Mouse (Mus musculus) neural tube, embryonic 12.5 days (tissue): ENCODE data around the gene Apof. TPM values are rescaled to one million over a fixed set of nuclear protein-coding genes. Genes with fewer than 3 reads are reported as not detected.

Experiments
- ATAC-seq: fragments of 200-750 bp; cut with Nextera tagmentation; 2 replicates; pipeline ENCODE4 v1.8.0; 2017; ENCODE audit warnings: low read depth, mild to moderate bottlenecking, moderate TSS enrichment, moderate library complexity; ENCODE audit not compliant: low FRiP score
- H3K27ac ChIP-seq: fragments of 300-500 bp; sonication (generic); 2 replicates; pipeline ENCODE4 v1.5.1; 2016
- H3K27me3 ChIP-seq: fragments of 300-500 bp; sonication (generic); replicated peaks from 2 replicates; pipeline ENCODE4 v1.6.1; 2016; ENCODE audit warnings: mild to moderate bottlenecking
- H3K36me3 ChIP-seq: fragments of 300-500 bp; sonication (generic); 2 replicates; pipeline ENCODE4 v1.6.1; 2016; ENCODE audit warnings: mild to moderate bottlenecking
- H3K4me1 ChIP-seq: fragments of 300-500 bp; sonication (generic); 2 replicates; pipeline ENCODE4 v1.6.1; 2016
- H3K4me2 ChIP-seq: fragments of 300-500 bp; sonication (generic); replicated peaks from 2 replicates; pipeline ENCODE4 v1.6.1; 2016; ENCODE audit warnings: mild to moderate bottlenecking
- H3K4me3 ChIP-seq: fragments of 300-500 bp; sonication (generic); 2 replicates; pipeline ENCODE4 v1.5.1; 2016
- H3K9ac ChIP-seq: fragments of 300-500 bp; sonication (generic); 2 replicates; pipeline ENCODE4 v1.6.1; 2016; ENCODE audit warnings: mild to moderate bottlenecking
- H3K9me3 ChIP-seq: fragments of 300-500 bp; sonication (generic); 2 replicates; pipeline ENCODE4 v1.6.1; 2016; ENCODE audit warnings: mild to moderate bottlenecking
- WGBS: fragments of 180-500 bp; shearing (Covaris S2); methylation state at CpG from one replicate; pipeline ENCODE4 v1.1.7; 2016; 5-methylcytosine and 5-hydroxymethylcytosine counted together
- polyA plus RNA-seq: library from polyadenylated mRNA; unstranded; fragments of >200 nt; fragmentation: Nextera tagmentation; extraction: Ambion mirVana; gene quantifications from 2 replicates; pipeline ENCODE4 v1.2.1, GENCODE M21; 2016

The Apof gene
- polyA plus RNA-seq: not detected in 2 replicates

DNA sequence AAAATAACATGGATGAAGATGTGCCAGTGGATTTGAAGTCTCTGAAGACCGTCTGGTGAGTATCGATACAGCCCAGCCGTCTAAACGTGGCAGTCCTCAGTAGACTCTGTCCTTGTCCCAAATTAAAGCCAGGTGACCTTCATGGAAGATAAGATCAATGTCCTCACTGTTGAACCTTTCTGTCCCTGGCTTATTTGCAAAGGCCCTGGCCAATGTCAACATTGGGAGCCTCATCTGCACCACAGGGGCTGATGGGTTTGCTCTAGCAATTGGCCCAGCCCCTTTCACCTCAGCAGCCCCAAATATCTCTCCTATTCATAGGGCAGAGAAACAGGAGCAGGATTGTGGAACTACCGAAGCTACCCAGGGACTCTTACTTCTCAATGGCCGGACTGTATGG, at the start of gene Apof:
TSS of gene Apof (plus strand) at position 301 of the 400 bp plus-strand sequence.
- no peak for ATAC-seq
- 82% methylated on average over 6 of the region's 6 CpGs for WGBS

GRCm38 (mm10) chr10:128221533-128222286, 46.8 kb upstream of the Apof start:
- H3K9me3 ChIP-seq: no peaks in the 10 kb centered on the region
- no peak for ATAC-seq
- 0 out of 2 replicates have a peak, but pooled peaks cover 5% of the 10 kb centered on the region for H3K27me3 ChIP-seq
- WGBS: 64% methylated on average over 16 of the region's 16 CpGs
- no peaks in the 10 kb centered on the region for H3K36me3 ChIP-seq
- H3K4me2 ChIP-seq: no peak overlapping the region
- no peak overlapping the region for H3K27ac ChIP-seq
- no peaks in the 10 kb centered on the region for H3K4me1 ChIP-seq
- no peak overlapping the region for H3K9ac ChIP-seq
- H3K4me3 ChIP-seq: no peak overlapping the region

More for the DNA sequence above, at the start of gene Apof:
- no peaks in the 10 kb centered on the region for H3K9me3 ChIP-seq
- H3K27ac ChIP-seq: no peak within 1 kb of the TSS
- H3K4me1 ChIP-seq: peaks cover 4% of the 10 kb centered on the region; the same call in 1 of the 2 replicates
- H3K4me3 ChIP-seq: no peak within 1 kb of the TSS
- no peaks in the 10 kb centered on the region for H3K36me3 ChIP-seq
- no peak within 1 kb of the TSS for H3K9ac ChIP-seq
- no peak within 1 kb of the TSS for H3K4me2 ChIP-seq
- no peaks in the 10 kb centered on the region for H3K27me3 ChIP-seq

GRCm38 (mm10) chr10:128225064-128225463, 43.4 kb upstream of the Apof start:
- no peak overlapping the region for H3K27ac ChIP-seq
- no peaks in the 10 kb centered on the region for H3K4me1 ChIP-seq
- no peak overlapping the region for H3K4me2 ChIP-seq
- H3K9me3 ChIP-seq: no peaks in the 10 kb centered on the region
- WGBS: 57% methylated on average over 5 of the region's 5 CpGs
- H3K4me3 ChIP-seq: no peak overlapping the region
- no peak overlapping the region for H3K9ac ChIP-seq
- H3K27me3 ChIP-seq: 0 out of 2 replicates have a peak, but pooled peaks cover 5% of the 10 kb centered on the region
- ATAC-seq: no peak
- no peaks in the 10 kb centered on the region for H3K36me3 ChIP-seq

- Histone ChIP-seq H3K36me3 (no peaks in the 10 kb centered on the region), H3K4me1 (no peaks in the 10 kb centered on the region), H3K4me2 (no peak within 1 kb of the TSS), H3K9ac (no peak within 1 kb of the TSS), H3K27ac (no peak within 1 kb of the TSS), H3K4me3 (no peak within 1 kb of the TSS), H3K27me3 (0 out of 2 replicates have a peak, but pooled peaks cover 5% of the 10 kb centered on the region), H3K9me3 (no peaks in the 10 kb centered on the region)
- ATAC-seq: no peak
- WGBS: 46% methylated on average over 4 of the region's 4 CpGs
These were observed 42.9 kb upstream of the Apof start, which contains the start of gene Mip for GRCm38 (mm10) chr10:128225538-128225937. Mip (plus strand) TSS chr10:128225838.

DNA sequence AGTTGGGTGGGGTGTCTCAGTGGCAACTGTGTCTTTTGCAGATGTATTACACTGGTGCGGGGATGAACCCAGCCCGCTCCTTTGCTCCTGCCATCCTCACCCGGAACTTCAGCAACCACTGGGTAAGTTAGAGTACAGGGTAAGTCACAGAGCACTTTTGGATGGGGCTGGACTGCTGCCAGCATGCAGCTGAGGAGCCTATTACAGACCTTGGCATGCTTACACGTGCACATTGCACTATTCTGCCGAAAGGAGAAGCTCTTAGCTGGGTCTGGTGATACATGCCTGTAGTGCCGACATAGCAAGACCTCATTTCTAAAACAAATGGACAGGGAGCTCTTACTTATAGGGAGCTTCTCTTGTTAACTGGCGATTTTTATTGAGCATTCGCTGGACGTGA, 40.9 kb upstream of the Apof start:
- 86% methylated on average over 9 of the region's 9 CpGs for WGBS
- ATAC-seq: no peak
- Histone ChIP-seq H3K4me1 (peaks cover 7% of the 10 kb centered on the region), H3K36me3 (no peaks in the 10 kb centered on the region), H3K4me3 (no peak overlapping the region), H3K27me3 (0 out of 2 replicates have a peak, but pooled peaks cover 5% of the 10 kb centered on the region), H3K4me2 (no peak overlapping the region), H3K9me3 (no peaks in the 10 kb centered on the region), H3K27ac (no peak overlapping the region), H3K9ac (no peak overlapping the region)

DNA sequence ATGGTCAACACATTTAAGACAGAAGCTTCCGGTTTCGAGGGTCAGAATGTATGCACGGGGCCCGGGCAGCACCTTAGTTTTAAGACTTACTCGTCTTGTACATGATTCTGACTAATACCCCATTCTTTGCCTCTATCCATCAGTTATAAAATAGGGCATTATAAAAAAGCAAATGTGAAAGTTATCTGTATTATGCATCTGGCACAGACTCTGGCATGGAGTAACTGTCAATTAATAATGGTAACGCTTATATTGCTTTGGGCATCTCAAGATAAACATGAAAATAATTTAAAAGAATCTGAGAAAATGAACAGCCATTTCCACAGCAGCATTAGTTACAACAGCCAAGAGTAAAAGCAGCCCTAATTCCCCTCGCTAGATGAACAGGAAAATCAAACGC, 40.5 kb upstream of the Apof start:
- WGBS: 95% methylated on average over 8 of the region's 8 CpGs

GRCm38 (mm10) chr10:128230582-128230981, 37.9 kb upstream of the Apof start:
- 0 out of 2 replicates have a peak, but pooled peaks cover 3% of the 10 kb centered on the region for H3K27me3 ChIP-seq
- H3K4me2 ChIP-seq: peak overlapping the region; percentile 65
- no peak overlapping the region for H3K9ac ChIP-seq
- H3K4me3 ChIP-seq: no peak overlapping the region
- H3K9me3 ChIP-seq: no peaks in the 10 kb centered on the region
- H3K27ac ChIP-seq: no peak overlapping the region
- no peak for ATAC-seq
- H3K36me3 ChIP-seq: no peaks in the 10 kb centered on the region; the same call in 1 of the 2 replicates
- 80% methylated on average over 12 of the region's 12 CpGs for WGBS
- H3K4me1 ChIP-seq: peaks cover 9% of the 10 kb centered on the region

More for the DNA sequence above, 40.5 kb upstream of the Apof start:
- H3K4me2 ChIP-seq: no peak overlapping the region
- 0 out of 2 replicates have a peak, but pooled peaks cover 5% of the 10 kb centered on the region for H3K27me3 ChIP-seq
- H3K9me3 ChIP-seq: no peaks in the 10 kb centered on the region
- no peak for ATAC-seq
- peaks cover 9% of the 10 kb centered on the region for H3K4me1 ChIP-seq
- H3K9ac ChIP-seq: no peak overlapping the region
- no peak overlapping the region for H3K27ac ChIP-seq
- H3K36me3 ChIP-seq: no peaks in the 10 kb centered on the region
- no peak overlapping the region for H3K4me3 ChIP-seq

- no peak for ATAC-seq
- peak overlapping the region; percentile 65 for H3K4me2 ChIP-seq
- no peaks in the 10 kb centered on the region for H3K27me3 ChIP-seq
These were observed 37.3 kb upstream of the Apof start for GRCm38 (mm10) chr10:128231146-128231545.

DNA sequence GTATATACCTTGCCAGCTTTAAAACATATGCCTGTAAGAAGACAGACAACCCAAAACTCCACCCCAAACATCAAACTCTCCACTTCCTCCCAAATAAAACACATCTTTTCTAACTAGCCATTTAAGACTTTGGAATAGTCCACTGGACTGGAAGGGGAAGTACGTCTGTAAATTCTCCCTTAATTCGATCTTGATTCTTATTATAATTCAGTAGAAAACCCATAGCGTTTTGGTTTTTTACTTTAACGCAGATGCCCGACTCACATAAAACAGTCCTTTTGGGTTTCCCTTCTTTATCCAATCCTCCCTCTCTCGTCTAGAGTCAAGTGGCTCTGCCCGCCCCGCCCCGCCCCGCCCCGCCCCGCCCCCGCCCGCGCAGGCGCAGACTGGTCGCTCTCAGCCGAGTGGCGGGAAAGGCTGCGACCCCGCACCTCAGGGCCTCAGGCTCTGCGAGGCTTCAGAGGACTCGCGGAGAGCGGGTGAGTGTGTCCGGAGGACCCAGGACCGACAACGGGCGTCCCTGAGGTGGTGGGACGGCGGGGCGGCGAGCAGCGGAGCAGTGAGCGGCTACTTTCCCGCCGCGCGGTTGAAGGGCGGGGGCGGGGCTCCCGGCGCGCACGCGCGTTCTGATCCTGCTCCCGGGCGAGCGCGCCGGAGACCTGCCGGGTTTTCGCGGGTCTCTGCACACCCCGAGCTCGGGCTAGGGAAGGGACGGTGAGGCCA, 36.6 kb upstream of the Apof start, which contains the start of gene Timeless:
TSS of gene Timeless (plus strand) at position 369 of the 723 bp plus-strand sequence.
- Histone ChIP-seq H3K4me2 (peak within 1 kb of the TSS; percentile 65), H3K9me3 (no peaks in the 10 kb centered on the region), H3K27ac (peak within 1 kb of the TSS; percentile 63), H3K36me3 (no peaks in the 10 kb centered on the region; the same call in 1 of the 2 replicates), H3K4me3 (peak within 1 kb of the TSS; percentile 87), H3K27me3 (no peaks in the 10 kb centered on the region), H3K9ac (peak within 1 kb of the TSS; percentile 77), H3K4me1 (peaks cover 9% of the 10 kb centered on the region)
- under 1% methylated on average over 58 of the region's 58 CpGs for WGBS
- peak; percentile 93 for ATAC-seq

More at GRCm38 (mm10) chr10:128231146-128231545, 37.3 kb upstream of the Apof start:
- Histone ChIP-seq H3K4me1 (peaks cover 9% of the 10 kb centered on the region), H3K27ac (no peak overlapping the region), H3K9ac (peak overlapping the region; percentile 77; the same call in 1 of the 2 replicates), H3K4me3 (peak overlapping the region; percentile 87), H3K9me3 (no peaks in the 10 kb centered on the region), H3K36me3 (no peaks in the 10 kb centered on the region; the same call in 1 of the 2 replicates)
- 12% methylated on average over 5 of the region's 5 CpGs for WGBS

GRCm38 (mm10) chr10:128232420-128232985, 36.0 kb upstream of the Apof start:
- Histone ChIP-seq H3K9me3 (no peaks in the 10 kb centered on the region), H3K4me2 (peak overlapping the region; percentile 65), H3K9ac (peak overlapping the region; percentile 77), H3K27ac (peak overlapping the region; percentile 63; the same call in 1 of the 2 replicates), H3K4me3 (peak overlapping the region; percentile 87), H3K4me1 (peaks cover 9% of the 10 kb centered on the region), H3K36me3 (no peaks in the 10 kb centered on the region; the same call in 1 of the 2 replicates), H3K27me3 (no peaks in the 10 kb centered on the region)
- ATAC-seq: peak; percentile 42; the same call in 1 of the 2 replicates
- under 1% methylated on average over 14 of the region's 14 CpGs for WGBS

- WGBS: 87% methylated on average over 4 of the region's 4 CpGs
- ATAC-seq: no peak
- no peak overlapping the region for H3K27ac ChIP-seq
These were observed 32.1 kb upstream of the Apof start for GRCm38 (mm10) chr10:128236321-128236720.

More at GRCm38 (mm10) chr10:128236321-128236720, 32.1 kb upstream of the Apof start:
- peaks cover 3% of the 10 kb centered on the region; the same call in 1 of the 2 replicates for H3K4me1 ChIP-seq
- peaks cover 17% of the 10 kb centered on the region for H3K36me3 ChIP-seq
- no peak overlapping the region for H3K4me2 ChIP-seq
- H3K4me3 ChIP-seq: no peak overlapping the region
- H3K27me3 ChIP-seq: no peaks in the 10 kb centered on the region
- no peaks in the 10 kb centered on the region for H3K9me3 ChIP-seq
- H3K9ac ChIP-seq: no peak overlapping the region
